Mouse (Mus musculus) hindbrain, embryonic 14.5 days (tissue): ENCODE results near the gene Gatm. TPM values are rescaled to one million over a fixed set of nuclear protein-coding genes. Genes with fewer than 3 reads are reported as not detected.

ENCODE experiments used
- ATAC-seq: fragments of 200-750 bp; cut with Nextera tagmentation; 2 replicates; pipeline ENCODE4 v1.8.0; 2017; ENCODE audit warnings: moderate number of reproducible peaks, mild to moderate bottlenecking, moderate TSS enrichment, moderate library complexity; ENCODE audit not compliant: low FRiP score
- DNase-seq: peaks from one replicate; pipeline ENCODE4 v3.0.0-alpha.2; 2015; ENCODE audit warnings: low spot score
- H3K27ac ChIP-seq: fragments of 300-500 bp; sonication (generic); 2 replicates; pipeline ENCODE4 v1.5.1; 2014; ENCODE audit warnings: mild to moderate bottlenecking, moderate library complexity
- H3K27me3 ChIP-seq: fragments of 300-500 bp; sonication (generic); 2 replicates; pipeline ENCODE4 v1.6.1; 2014; ENCODE audit warnings: mild to moderate bottlenecking, low read length, mixed read lengths; ENCODE audit not compliant: control insufficient read depth, insufficient read depth
- H3K36me3 ChIP-seq: fragments of 300-500 bp; sonication (generic); replicated peaks from 2 replicates; pipeline ENCODE4 v1.6.1; 2014; ENCODE audit not compliant: control insufficient read depth, insufficient read depth
- H3K4me1 ChIP-seq: fragments of 300-500 bp; sonication (generic); replicated peaks from 2 replicates; pipeline ENCODE4 v1.6.1; 2014; ENCODE audit warnings: antibody characterized with exemption, low read length, mixed read lengths; ENCODE audit not compliant: control insufficient read depth, insufficient read depth
- H3K4me2 ChIP-seq: fragments of 300-500 bp; sonication (generic); replicated peaks from 2 replicates; pipeline ENCODE4 v1.6.1; 2014; ENCODE audit warnings: mild to moderate bottlenecking, moderate library complexity
- H3K4me3 ChIP-seq: fragments of 300-500 bp; sonication (generic); replicated peaks from 2 replicates; pipeline ENCODE4 v1.5.1; 2014; ENCODE audit warnings: mild to moderate bottlenecking, low read length
- H3K9ac ChIP-seq: fragments of 300-500 bp; sonication (generic); 2 replicates; pipeline ENCODE4 v1.6.1; 2014
- H3K9me3 ChIP-seq: fragments of 300-500 bp; sonication (generic); 2 replicates; pipeline ENCODE4 v1.6.1; 2016; ENCODE audit warnings: low read length; ENCODE audit not compliant: control insufficient read depth
- WGBS: fragments of 180-500 bp; shearing (Covaris S2); extraction: QIAGEN DNeasy Blood & Tissue Kit; methylation state at CpG from one replicate; pipeline ENCODE4 v1.1.7; 2014; 5-methylcytosine and 5-hydroxymethylcytosine counted together
- polyA plus RNA-seq: library from polyadenylated mRNA; unstranded; fragments of >200 nt; fragmentation: Nextera tagmentation; extraction: Ambion mirVana; gene quantifications from 2 replicates; pipeline ENCODE4 v1.2.1, GENCODE M21; 2014

Gene Gatm
- polyA plus RNA-seq = 42.5 and 56.6 TPM in 2 replicates

DNA sequence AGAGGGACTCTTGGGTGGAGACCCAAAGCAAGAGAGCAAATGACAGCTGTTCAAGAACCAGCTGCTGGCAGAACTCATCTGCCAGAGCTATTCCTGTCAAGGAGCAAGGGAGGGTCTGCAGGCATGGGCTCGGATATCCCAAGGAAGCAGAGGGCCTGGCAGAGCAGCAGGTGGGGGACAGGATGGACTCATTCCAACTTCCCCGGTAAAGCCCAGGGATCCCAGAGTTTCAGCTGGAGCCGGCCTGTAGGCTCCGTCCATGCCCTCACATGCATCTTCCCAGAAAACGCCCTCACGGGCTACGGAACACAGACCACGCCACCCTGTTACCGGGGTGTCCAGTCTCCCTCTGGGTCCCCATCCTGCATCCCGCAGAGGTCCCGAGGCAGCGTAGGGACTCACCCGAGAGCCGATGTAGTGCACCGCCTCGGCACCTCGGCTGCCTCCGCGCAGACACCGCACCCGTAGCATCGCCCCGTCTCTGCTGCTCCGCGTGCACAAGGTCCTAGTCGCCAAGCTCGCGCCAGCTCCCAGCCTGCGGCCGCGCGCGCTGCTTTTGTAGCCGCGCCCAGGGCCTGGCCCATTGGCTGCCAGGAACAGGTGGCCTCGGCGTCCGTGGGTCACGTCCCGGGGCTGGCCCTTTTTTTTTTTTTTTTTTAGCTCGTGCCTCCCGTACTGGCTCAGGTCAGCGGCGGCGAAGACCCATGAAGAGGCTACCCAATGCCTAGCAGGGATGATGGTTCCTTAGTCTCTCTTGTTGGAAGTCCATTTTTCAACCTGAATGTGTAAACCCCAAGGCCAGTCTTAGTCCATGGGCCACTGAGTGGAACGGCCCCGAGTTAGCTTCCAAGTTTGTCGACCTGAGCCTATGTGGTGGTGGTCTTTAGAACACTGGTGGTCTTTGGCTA, at the start of gene Gatm:
Gene Gatm, minus strand, starts transcription at position 558 of the 908 bp plus-strand sequence.
- Histone ChIP-seq H3K27ac (no peak within 1 kb of the TSS), H3K9ac (peak within 1 kb of the TSS; percentile 68), H3K36me3 (no peaks in the 10 kb centered on the region), H3K4me2 (peak within 1 kb of the TSS; percentile 70), H3K4me3 (peak within 1 kb of the TSS; percentile 52), H3K4me1 (no peaks in the 10 kb centered on the region), H3K27me3 (no peaks in the 10 kb centered on the region), H3K9me3 (no peaks in the 10 kb centered on the region)
- 3% methylated on average over 47 of the region's 48 CpGs for WGBS
- DNase-seq (peak; percentile 79), ATAC-seq (peak; percentile 98)

GRCm38 (mm10) chr2:122659825-122660224, 48.7 kb upstream of the Gatm start:
- no peaks in the 10 kb centered on the region for H3K27me3 ChIP-seq
- H3K4me2 ChIP-seq = no peak overlapping the region
- H3K9me3 ChIP-seq = no peaks in the 10 kb centered on the region
- DNase-seq (no peak), ATAC-seq (no peak)
- H3K9ac ChIP-seq = no peak overlapping the region
- H3K36me3 ChIP-seq = no peaks in the 10 kb centered on the region
- H3K4me3 ChIP-seq = no peak overlapping the region
- H3K4me1 ChIP-seq = no peaks in the 10 kb centered on the region
- no peak overlapping the region for H3K27ac ChIP-seq
- WGBS = 95% methylated on average over 7 of the region's 7 CpGs

DNA sequence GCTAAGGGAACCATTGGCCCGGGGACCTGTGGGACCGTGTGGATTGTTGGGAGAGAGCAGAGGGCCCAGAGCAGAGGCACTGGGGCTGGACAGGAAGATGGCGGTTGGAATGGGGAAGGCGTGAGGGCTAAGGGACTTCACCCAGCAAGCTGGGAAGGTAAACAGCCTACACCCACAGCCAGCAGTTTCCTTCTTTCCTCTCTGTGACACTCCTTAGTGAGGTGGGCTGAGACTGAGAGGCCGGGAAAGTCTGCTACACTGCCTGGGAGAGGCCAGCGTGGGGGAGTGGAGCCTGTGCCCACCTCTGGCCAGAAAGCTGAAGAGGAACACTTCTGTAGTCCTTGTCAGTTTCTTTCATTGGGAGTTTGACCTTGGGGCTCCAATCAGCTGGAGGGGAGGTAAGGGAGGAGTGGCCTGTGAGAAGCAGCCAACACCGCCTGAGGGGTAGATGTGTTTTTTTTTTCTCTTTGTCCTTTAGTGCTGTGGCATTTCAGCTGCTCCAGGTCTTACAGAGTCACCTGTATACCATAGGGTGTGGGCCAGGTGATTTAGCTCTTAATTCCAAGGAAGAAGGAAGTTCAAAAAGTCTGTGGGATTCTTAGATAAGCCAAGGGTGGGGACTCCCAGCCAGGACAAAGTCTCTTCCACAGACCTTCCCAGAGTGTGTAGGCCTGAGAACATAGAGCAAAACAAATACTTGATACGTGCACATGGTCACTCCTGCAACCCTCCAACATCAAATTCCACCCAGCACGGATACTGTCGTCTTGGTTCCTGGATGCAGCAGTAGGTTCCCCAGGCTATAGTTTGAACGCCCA, 46.8 kb upstream of the Gatm start:
- H3K27me3 ChIP-seq = no peaks in the 10 kb centered on the region
- H3K4me2 ChIP-seq = no peak overlapping the region
- WGBS = 88% methylated on average over 11 of the region's 11 CpGs
- no peak overlapping the region for H3K27ac ChIP-seq
- no peak for ATAC-seq
- H3K9me3 ChIP-seq = no peaks in the 10 kb centered on the region
- H3K4me1 ChIP-seq = no peaks in the 10 kb centered on the region
- H3K4me3 ChIP-seq = no peak overlapping the region
- no peaks in the 10 kb centered on the region for H3K36me3 ChIP-seq
- no peak for DNase-seq
- no peak overlapping the region for H3K9ac ChIP-seq

- H3K9ac ChIP-seq = no peak overlapping the region
- no peaks in the 10 kb centered on the region for H3K9me3 ChIP-seq
- H3K27ac ChIP-seq = no peak overlapping the region
- WGBS = 58% methylated on average over 9 of the region's 9 CpGs
- DNase-seq = no peak
- no peak overlapping the region for H3K4me2 ChIP-seq
- no peaks in the 10 kb centered on the region for H3K4me1 ChIP-seq
- no peak for ATAC-seq
- no peaks in the 10 kb centered on the region for H3K27me3 ChIP-seq
- no peaks in the 10 kb centered on the region for H3K36me3 ChIP-seq
- H3K4me3 ChIP-seq = no peak overlapping the region
Measured at GRCm38 (mm10) chr2:122656767-122657166, 45.7 kb upstream of the Gatm start.

DNA sequence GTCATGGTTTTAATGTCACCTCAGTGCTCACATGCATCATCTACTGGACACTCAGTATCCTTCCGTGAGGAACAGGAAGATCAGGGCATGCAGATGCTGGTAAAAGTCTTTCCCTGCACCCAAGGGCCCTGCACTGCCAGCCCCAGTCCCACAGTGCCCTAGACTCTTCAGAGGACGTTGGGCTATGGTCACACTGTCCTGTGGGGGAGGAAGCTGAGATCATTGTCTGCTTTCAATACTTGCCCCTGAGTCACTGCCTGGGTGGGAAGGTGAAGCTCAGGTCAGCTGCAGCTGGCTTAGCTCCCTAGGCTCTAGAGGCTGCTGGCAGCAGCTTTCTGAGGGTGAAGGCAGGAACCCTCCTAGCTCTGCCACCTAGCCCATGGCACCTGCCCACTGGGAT, 44.9 kb upstream of the Gatm start:
- no peaks in the 10 kb centered on the region for H3K4me1 ChIP-seq
- WGBS = 74% methylated on average over 2 of the region's 2 CpGs
- no peaks in the 10 kb centered on the region for H3K36me3 ChIP-seq
- no peak overlapping the region for H3K9ac ChIP-seq
- DNase-seq (no peak), ATAC-seq (no peak)
- no peaks in the 10 kb centered on the region for H3K27me3 ChIP-seq
- no peak overlapping the region for H3K4me3 ChIP-seq
- no peak overlapping the region for H3K27ac ChIP-seq
- H3K4me2 ChIP-seq = no peak overlapping the region
- H3K9me3 ChIP-seq = no peaks in the 10 kb centered on the region

- DNase-seq (no peak), ATAC-seq (no peak)
- Histone ChIP-seq H3K9ac (no peak overlapping the region), H3K4me3 (no peak overlapping the region), H3K9me3 (no peaks in the 10 kb centered on the region), H3K27me3 (no peaks in the 10 kb centered on the region), H3K4me1 (no peaks in the 10 kb centered on the region), H3K27ac (no peak overlapping the region), H3K4me2 (no peak overlapping the region), H3K36me3 (no peaks in the 10 kb centered on the region)
- 75% methylated on average over 17 of the region's 17 CpGs for WGBS
Measured at GRCm38 (mm10) chr2:122652096-122653084, 41.3 kb upstream of the Gatm start.

- Histone ChIP-seq H3K9ac (no peak overlapping the region), H3K4me3 (no peak overlapping the region), H3K27ac (no peak overlapping the region), H3K4me1 (peaks cover 5% of the 10 kb centered on the region), H3K36me3 (peaks cover 9% of the 10 kb centered on the region), H3K27me3 (peaks cover 16% of the 10 kb centered on the region; the same call in 1 of the 2 replicates), H3K9me3 (no peaks in the 10 kb centered on the region), H3K4me2 (no peak overlapping the region)
- 56% methylated on average over 5 of the region's 5 CpGs for WGBS
- ATAC-seq = no peak
- DNase-seq = no peak
Measured at GRCm38 (mm10) chr2:122638673-122639072, 27.6 kb upstream of the Gatm start.

- peak overlapping the region; percentile 57 for H3K9ac ChIP-seq
- peak overlapping the region; percentile 37 for H3K4me3 ChIP-seq
- no peak for DNase-seq
- 40% methylated on average over 12 of the region's 12 CpGs for WGBS
- ATAC-seq = no peak
- peaks cover 16% of the 10 kb centered on the region for H3K36me3 ChIP-seq
- H3K27me3 ChIP-seq = peaks cover 16% of the 10 kb centered on the region; the same call in 1 of the 2 replicates
- H3K27ac ChIP-seq = no peak overlapping the region
- H3K4me2 ChIP-seq = peak overlapping the region; percentile 81
- H3K9me3 ChIP-seq = no peaks in the 10 kb centered on the region
- peaks cover 5% of the 10 kb centered on the region for H3K4me1 ChIP-seq
Measured at GRCm38 (mm10) chr2:122638029-122638428, 26.9 kb upstream of the Gatm start.
